Mouse (Mus musculus) cerebellum, adult 2 months (tissue): ENCODE measurements around the gene Dok5.

ENCODE experiments used
- CTCF ChIP-seq: fragments of 200-500 bp; IDR thresholded peaks from 2 replicates; pipeline ENCODE4 v1.5.1; 2011; ENCODE audit warnings: low read depth, mild to moderate bottlenecking, control low read depth, low read length, moderate library complexity, borderline replicate concordance; ENCODE audit not compliant: insufficient read depth
- POLR2A ChIP-seq: fragments of 200-500 bp; IDR thresholded peaks from 2 replicates; pipeline ENCODE4 v1.6.1; 2011; ENCODE audit warnings: low read length, control low read depth, borderline replicate concordance; ENCODE audit not compliant: insufficient read depth

DNA sequence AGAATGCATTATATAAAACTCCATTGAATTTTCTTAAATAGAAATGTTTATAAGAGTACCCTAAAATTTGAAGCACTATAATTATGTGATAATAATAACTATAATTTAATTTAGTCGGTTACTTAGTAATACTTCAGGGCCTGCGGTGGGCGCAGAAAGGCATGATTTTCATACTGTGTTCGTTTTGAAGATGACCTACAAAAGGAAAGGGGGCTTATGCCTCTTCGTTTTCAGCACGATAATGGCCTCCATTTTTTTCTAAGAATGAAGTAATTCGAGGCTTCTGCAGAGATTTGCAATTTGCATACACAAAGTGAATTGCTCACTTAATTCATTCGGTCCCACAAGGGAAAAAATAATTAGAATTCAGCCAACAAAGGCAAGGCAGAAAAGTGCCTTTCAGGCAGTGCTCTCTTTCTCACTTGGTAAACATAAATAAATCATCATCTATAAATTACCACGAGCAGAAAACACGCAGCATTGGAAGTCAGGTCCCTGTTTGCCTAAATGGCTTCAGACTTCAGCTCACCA, 76.7 kb downstream of the Dok5 start:
- TF ChIP-seq POLR2A (no peak), CTCF (no peak)
